Comparison of ENCODE assay signal across 8 mouse cellular contexts in the genomic region with DNA sequence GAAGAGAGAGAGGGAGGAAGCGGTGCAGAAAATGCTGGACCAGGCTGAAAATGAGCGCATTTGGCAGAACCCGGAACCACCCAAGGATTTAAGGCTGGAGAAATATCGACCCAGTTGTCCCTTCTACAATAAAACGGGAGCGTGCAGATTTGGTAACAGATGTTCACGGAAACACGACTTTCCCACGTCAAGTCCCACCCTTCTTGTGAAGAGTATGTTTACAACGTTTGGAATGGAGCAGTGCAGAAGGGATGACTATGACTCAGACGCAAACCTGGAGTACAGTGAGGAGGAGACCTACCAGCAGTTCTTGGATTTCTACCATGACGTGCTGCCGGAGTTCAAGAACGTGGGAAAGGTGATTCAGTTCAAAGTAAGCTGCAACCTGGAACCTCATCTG. TPM values are rescaled to one million over a fixed set of nuclear protein-coding genes. Genes with fewer than 3 reads are reported as not detected.
DNase-seq lines count a peak whose midpoint lies in the region; ATAC-seq and TF ChIP-seq lines count a peak whose summit lies in the region.

No protein-coding gene starts in this region.

- no peak for TF ChIP-seq CTCF in MEL (IDR thresholded peaks at IDR 0.05 in 2 of 3, conservative IDR thresholded peaks at IDR 0.05 in 1 of 3; ENCODE audit: control insufficient read depth in 1 of 3, insufficient read depth in 1 of 3, low read depth in 2 of 3, low read length in 3 of 3, poor library complexity in 1 of 3, severe bottlenecking in 1 of 3)

- H3K9me3 ChIP-seq in heart, embryonic 13.5 days = peaks cover 31% of the 10 kb centered on the region
- H3K9me3 ChIP-seq in MEL (replicated peaks; ENCODE audit: insufficient read depth, low read length) = no peaks in the 10 kb centered on the region
- peaks cover 16% of the 10 kb centered on the region for H3K9me3 ChIP-seq in forebrain, embryonic 16.5 days (ENCODE audit: control insufficient read depth, low read length)
- no peaks in the 10 kb centered on the region for H3K9me3 ChIP-seq in liver, embryonic 15.5 days (replicated peaks)

- peak overlapping the region; percentile 74 for H3K4me2 ChIP-seq in heart, embryonic 13.5 days
- peak overlapping the region; percentile 65 for H3K4me2 ChIP-seq in forebrain, embryonic 16.5 days (ENCODE audit: low read length)
- peak overlapping the region; percentile 61 for H3K4me2 ChIP-seq in liver, embryonic 15.5 days

- no peak for TF ChIP-seq EP300 in MEL (IDR thresholded peaks at IDR 0.05; ENCODE audit: low read depth in 1 of 2, low read length in 2 of 2)

- H3K9ac ChIP-seq in heart, embryonic 13.5 days = peak overlapping the region; percentile 83
- peak overlapping the region; percentile 71 for H3K9ac ChIP-seq in MEL (ENCODE audit: control insufficient read depth, low read depth, low read length, poor library complexity, severe bottlenecking)
- H3K9ac ChIP-seq in forebrain, embryonic 16.5 days (replicated peaks; ENCODE audit: low read depth, low read length) = peak overlapping the region; percentile 39
- H3K9ac ChIP-seq in liver, embryonic 15.5 days = peak overlapping the region; percentile 68

- intact Hi-C loops in left cerebral cortex, postnatal 10 days (cut with DNase I) = loop anchor here (10.0 kb wide), 1 partner anchor 749 kb away; no protein-coding TSS in a partner anchor

- peaks cover 27% of the 10 kb centered on the region for H3K4me1 ChIP-seq in heart, embryonic 13.5 days
- peaks cover 0 to 17% of the 10 kb centered on the region in 2 experiments; a peak in 2 of 4 replicates for H3K4me1 ChIP-seq in MEL (ENCODE audit: control insufficient read depth in 1 of 2, insufficient read depth in 2 of 2, low read length in 2 of 2)
- peaks cover 20% of the 10 kb centered on the region for H3K4me1 ChIP-seq in forebrain, embryonic 16.5 days (replicated peaks; ENCODE audit: control insufficient read depth, insufficient read depth, low read length)
- peaks cover 29% of the 10 kb centered on the region for H3K4me1 ChIP-seq in liver, embryonic 15.5 days (replicated peaks)

- H3K27ac ChIP-seq in heart, embryonic 13.5 days (replicated peaks) = peak overlapping the region; percentile 80
- H3K27ac ChIP-seq in MEL (ENCODE audit: control insufficient read depth, low read depth, low read length) = peak overlapping the region; percentile 94
- H3K27ac ChIP-seq in forebrain, embryonic 16.5 days (ENCODE audit: low read length) = peak overlapping the region; percentile 43; the same call in 1 of the 2 replicates
- peak overlapping the region; percentile 97 for H3K27ac ChIP-seq in liver, embryonic 15.5 days (replicated peaks)

- 55% methylated on average over 14 of the region's 14 CpGs for WGBS in heart, embryonic 13.5 days
- WGBS in forebrain, embryonic 16.5 days = 50% methylated on average over 14 of the region's 14 CpGs
- 42% methylated on average over 14 of the region's 14 CpGs for WGBS in liver, embryonic 15.5 days (ENCODE audit: insufficient replicate concordance)

- TF ChIP-seq POLR2A in MEL (IDR thresholded peaks at IDR 0.05; ENCODE audit: control insufficient read depth in 1 of 2, insufficient read depth in 1 of 2, low read depth in 1 of 2, low read length in 2 of 2, poor library complexity in 1 of 2) = no peak

- H3K27me3 ChIP-seq in heart, embryonic 13.5 days (replicated peaks) = no peaks in the 10 kb centered on the region
- H3K27me3 ChIP-seq in MEL (ENCODE audit: control insufficient read depth in 1 of 2, insufficient read depth in 2 of 2, low read length in 2 of 2) = no peaks in the 10 kb centered on the region
- no peaks in the 10 kb centered on the region for H3K27me3 ChIP-seq in forebrain, embryonic 16.5 days (replicated peaks; ENCODE audit: control insufficient read depth, insufficient read depth, low read length)
- H3K27me3 ChIP-seq in liver, embryonic 15.5 days = no peaks in the 10 kb centered on the region

- H3K79me2 ChIP-seq in MEL (ENCODE audit: control insufficient read depth, insufficient read depth, low read length, poor library complexity) = peaks cover 55% of the 10 kb centered on the region

- TF ChIP-seq RAD21 in MEL (IDR thresholded peaks at IDR 0.05; ENCODE audit: low read depth, low read length) = no peak

- no peak for DNase-seq in heart, adult 9 months (ENCODE audit: low spot score in 2 of 2)
- DNase-seq in MEL (ENCODE audit: low read depth, low spot score) (peak; percentile 62), MN1 (ENCODE audit: low spot score) (no peak)
- peak; percentile 53 for DNase-seq in telencephalon, adult 2 months (ENCODE audit: low read depth, low spot score)
- no peak for DNase-seq in left cerebral cortex, postnatal 10 days (ENCODE audit: extremely low spot score in 1 of 2, low spot score in 2 of 2)

- ATAC-seq in heart, embryonic 13.5 days (ENCODE audit: extremely low read depth, insufficient number of reproducible peaks, low FRiP score, low TSS enrichment) = no peak
- ATAC-seq in forebrain, embryonic 16.5 days = no peak
- no peak for ATAC-seq in liver, embryonic 15.5 days (ENCODE audit: insufficient read depth)

- peaks cover 65% of the 10 kb centered on the region for H3K36me3 ChIP-seq in heart, embryonic 13.5 days
- H3K36me3 ChIP-seq in MEL (ENCODE audit: control insufficient read depth in 1 of 2, insufficient read depth in 2 of 2, low read length in 2 of 2) = peaks cover 0 to 30% of the 10 kb centered on the region in 2 experiments; a peak in 3 of 4 replicates
- 0 out of 2 replicates have a peak, but pooled peaks cover 3% of the 10 kb centered on the region for H3K36me3 ChIP-seq in forebrain, embryonic 16.5 days (ENCODE audit: control insufficient read depth, insufficient read depth)
- H3K36me3 ChIP-seq in liver, embryonic 15.5 days (replicated peaks) = peaks cover 26% of the 10 kb centered on the region

- H3K4me3 ChIP-seq in heart, embryonic 13.5 days = peak overlapping the region; percentile 64
- peak overlapping the region; percentile 74 to 77 for H3K4me3 ChIP-seq in MEL (ENCODE audit: control insufficient read depth in 1 of 2, insufficient read depth in 1 of 2, low read depth in 2 of 2, low read length in 2 of 2)
- peak overlapping the region; percentile 63 for H3K4me3 ChIP-seq in forebrain, embryonic 16.5 days (replicated peaks; ENCODE audit: low read length)
- H3K4me3 ChIP-seq in liver, embryonic 15.5 days (replicated peaks) = peak overlapping the region; percentile 66

TF ChIP-seq in MEL, 35 proteins besides CTCF, POLR2A, EP300 and RAD21 (continues in another document):
- TF ChIP-seq CHD2 (IDR thresholded peaks at IDR 0.05; ENCODE audit: low read length) (no peak), ZKSCAN1 (IDR thresholded peaks at IDR 0.05; ENCODE audit: low read depth, low read length) (no peak), ELF1 (IDR thresholded peaks at IDR 0.05; ENCODE audit: low read depth, low read length) (no peak), MAX (IDR thresholded peaks at IDR 0.05; ENCODE audit: low read length) (no peak), NELFE (IDR thresholded peaks at IDR 0.05; ENCODE audit: low read depth, low read length) (no peak), MYC (IDR thresholded peaks at IDR 0.05; ENCODE audit: low read depth, low read length) (no peak)

RNA-seq across cellular contexts. Expression of a gene that starts 1.8 kb away (rescaled TPM):
- polyA plus RNA-seq in heart, embryonic 13.5 days (2015; fragmentation: Nextera tagmentation; extraction: Ambion mirVana) = 1.8 and 2.4 TPM in 2 replicates
- 10.4 and 11.3 TPM in 2 replicates for total RNA-seq in MEL (2012; rRNA removed)
- 10 to 100 TPM in 1 of 2 experiments, not detected in 1; 15.8 TPM for polyA plus RNA-seq in MEL (2012; ENCODE audit: insufficient read depth in 1 of 2, insufficient read length in 2 of 2, low read depth in 1 of 2, low replicate concordance in 2 of 2, missing spikeins in 1 of 2)
- 6.1 and 6.6 TPM in 2 replicates for polyA plus RNA-seq in forebrain, embryonic 16.5 days (2015; fragmentation: Nextera tagmentation; extraction: Ambion mirVana)
- 1.9 and 2.6 TPM in 2 replicates for polyA plus RNA-seq in liver, embryonic 15.5 days (2015; fragmentation: Nextera tagmentation; extraction: Ambion mirVana)
- 10 to 100 TPM; 46.9 to 50.4 TPM for total RNA-seq in left cerebral cortex, postnatal 10 days (2021)

RNA-seq across cellular contexts. Expression of a gene that starts 8.3 kb away (rescaled TPM):
- 7.1 and 7.8 TPM in 2 replicates for polyA plus RNA-seq in heart, embryonic 13.5 days (2015; fragmentation: Nextera tagmentation; extraction: Ambion mirVana)
- 11.8 and 15.0 TPM in 2 replicates for total RNA-seq in MEL (2012; rRNA removed)
- 1 to 10 TPM in 1 of 2 experiments, not detected in 1; 8.6 TPM for polyA plus RNA-seq in MEL (2012; ENCODE audit: insufficient read depth in 1 of 2, insufficient read length in 2 of 2, low read depth in 1 of 2, low replicate concordance in 2 of 2, missing spikeins in 1 of 2)
- 3.0 and 6.0 TPM in 2 replicates for polyA plus RNA-seq in forebrain, embryonic 16.5 days (2015; fragmentation: Nextera tagmentation; extraction: Ambion mirVana)
- polyA plus RNA-seq in liver, embryonic 15.5 days (2015; fragmentation: Nextera tagmentation; extraction: Ambion mirVana) = 8.9 and 9.2 TPM in 2 replicates
- total RNA-seq in left cerebral cortex, postnatal 10 days (2021) = 1 to 10 TPM; 6.9 to 7.5 TPM

RNA-seq across cellular contexts. Expression of a gene that starts 8.6 kb away (rescaled TPM):
- polyA plus RNA-seq in heart, embryonic 13.5 days (2015; fragmentation: Nextera tagmentation; extraction: Ambion mirVana) = 309 and 354 TPM in 2 replicates
- 113 and 128 TPM in 2 replicates for total RNA-seq in MEL (2012; rRNA removed)
- polyA plus RNA-seq in MEL (2012; ENCODE audit: insufficient read depth in 1 of 2, insufficient read length in 2 of 2, low read depth in 1 of 2, low replicate concordance in 2 of 2, missing spikeins in 1 of 2) = 100 to 1,000 TPM in 1 of 2 experiments, not detected in 1; 102 TPM
- 225 and 234 TPM in 2 replicates for polyA plus RNA-seq in forebrain, embryonic 16.5 days (2015; fragmentation: Nextera tagmentation; extraction: Ambion mirVana)
- 153 and 167 TPM in 2 replicates for polyA plus RNA-seq in liver, embryonic 15.5 days (2015; fragmentation: Nextera tagmentation; extraction: Ambion mirVana)
- total RNA-seq in left cerebral cortex, postnatal 10 days (2021) = 10 to 100 TPM; 52.0 to 52.3 TPM

RNA-seq across cellular contexts. Expression of a gene that starts 16.7 kb away (rescaled TPM):
- 204 and 221 TPM in 2 replicates for polyA plus RNA-seq in heart, embryonic 13.5 days (2015; fragmentation: Nextera tagmentation; extraction: Ambion mirVana)
- 552 and 588 TPM in 2 replicates for total RNA-seq in MEL (2012; rRNA removed)
- polyA plus RNA-seq in MEL (2012; ENCODE audit: insufficient read depth in 1 of 2, insufficient read length in 2 of 2, low read depth in 1 of 2, low replicate concordance in 2 of 2, missing spikeins in 1 of 2) = 100 to 1,000 TPM; 387 to 567 TPM
- 335 and 378 TPM in 2 replicates for polyA plus RNA-seq in forebrain, embryonic 16.5 days (2015; fragmentation: Nextera tagmentation; extraction: Ambion mirVana)
- 114 and 123 TPM in 2 replicates for polyA plus RNA-seq in liver, embryonic 15.5 days (2015; fragmentation: Nextera tagmentation; extraction: Ambion mirVana)
- total RNA-seq in left cerebral cortex, postnatal 10 days (2021) = 100 to 1,000 TPM; 129 to 131 TPM

RNA-seq across cellular contexts. Expression of a gene that starts 33.7 kb away (rescaled TPM):
- polyA plus RNA-seq in heart, embryonic 13.5 days (2015; fragmentation: Nextera tagmentation; extraction: Ambion mirVana) = 0.99 and 1.2 TPM in 2 replicates
- total RNA-seq in MEL (2012; rRNA removed) = 0.27 and 0.65 TPM in 2 replicates
- polyA plus RNA-seq in MEL (2012; ENCODE audit: insufficient read depth in 1 of 2, insufficient read length in 2 of 2, low read depth in 1 of 2, low replicate concordance in 2 of 2, missing spikeins in 1 of 2) = 1 to 10 TPM in 1 of 2 experiments, not detected in 1; 1.0 TPM
- polyA plus RNA-seq in forebrain, embryonic 16.5 days (2015; fragmentation: Nextera tagmentation; extraction: Ambion mirVana) = 3.6 and 3.9 TPM in 2 replicates
- 0.59 and 1.4 TPM in 2 replicates for polyA plus RNA-seq in liver, embryonic 15.5 days (2015; fragmentation: Nextera tagmentation; extraction: Ambion mirVana)
- total RNA-seq in left cerebral cortex, postnatal 10 days (2021) = 1 to 10 TPM; 3.1 to 3.7 TPM

Comparison
In these comparisons a context has a peak if more than half of its experiments do, and no peak if none do; other contexts are left out.
1. H3K27ac ChIP-seq: peak in every context shown above with its lines; median percentile 97 in liver, embryonic 15.5 days; 94 in MEL; 80 in heart, embryonic 13.5 days; 43 in forebrain, embryonic 16.5 days.
2. DNase-seq: peak in MEL (single experiment) and telencephalon, adult 2 months (single experiment); none in heart, adult 9 months (0 of 2), MN1 (single experiment) and left cerebral cortex, postnatal 10 days (0 of 2).
3. Peak in every context shown above with its lines, with median percentiles within 50 percentile points of each other: H3K4me2 ChIP-seq, H3K4me3 ChIP-seq and H3K9ac ChIP-seq.